Mouse (Mus musculus) embryonic fibroblast, embryonic 13.5 days (primary cell): Measurements from ENCODE around the gene Rnf115.

Source experiments
- CTCF ChIP-seq: IDR thresholded peaks from 2 replicates; pipeline ENCODE4 v1.5.1; 2011; ENCODE audit warnings: mild to moderate bottlenecking, control low read depth, low read length, moderate library complexity, borderline replicate concordance; ENCODE audit not compliant: insufficient read depth
- POLR2A ChIP-seq: IDR thresholded peaks from 2 replicates; pipeline ENCODE4 v1.6.1; 2011; ENCODE audit warnings: low read depth, mild to moderate bottlenecking, control low read depth, low read length, moderate library complexity

GRCm38 (mm10) chr3:96683496-96683895 lies 44.0 kb upstream of the Rnf115 start:
- no peak for TF ChIP-seq CTCF
- no peak for TF ChIP-seq POLR2A
